Comparison of ENCODE assay signal across 9 mouse cellular contexts in genomic region chr17:50331171-50332011, GRCm38 (mm10). TPM values are rescaled to one million over a fixed set of nuclear protein-coding genes. Genes with fewer than 3 reads are reported as not detected.
DNase-seq lines count a peak whose midpoint lies in the region; ATAC-seq and TF ChIP-seq lines count a peak whose summit lies in the region.
"Had no signal": no experiment of that assay in that cellular context is flagged by ENCODE, and none has a peak within 500 bp of the region (broad histone marks: within the 10 kb centered on the region; RNA-seq: fewer than 3 reads in every experiment).

No protein-coding gene starts in this region.

- no peaks in the 10 kb centered on the region for H3K27me3 ChIP-seq in heart, embryonic 13.5 days (replicated peaks)
- no peaks in the 10 kb centered on the region for H3K27me3 ChIP-seq in small intestine, adult 2 months (ENCODE audit: control insufficient read depth, insufficient read depth, low read length)
- H3K27me3 ChIP-seq in hindbrain, postnatal 0 days (ENCODE audit: insufficient read depth, low read length): no peaks in the 10 kb centered on the region
- H3K27me3 ChIP-seq: embryonic facial prominence, embryonic 15.5 days had no signal

- TF ChIP-seq CTCF in small intestine, adult 2 months (IDR thresholded peaks at IDR 0.05; ENCODE audit: extremely low read depth, insufficient read length, insufficient replicate concordance, low read depth, low read length): peak; percentile 24; the same call in 1 of the 2 replicates
- no peak for TF ChIP-seq CTCF in layer of hippocampus, adult 2 months (conservative IDR thresholded peaks at IDR 0.05)
- TF ChIP-seq CTCF in hindbrain, postnatal 0 days (IDR thresholded peaks at IDR 0.05; ENCODE audit: low read depth): no peak

- TF ChIP-seq POLR2A in small intestine, adult 2 months (IDR thresholded peaks at IDR 0.05; ENCODE audit: low read depth, low read length): no peak

- peak; percentile 19 for DNase-seq in embryo, embryonic 9.5 days (ENCODE audit: extremely low spot score)
- DNase-seq in embryo, embryonic 11 days: no peak
- peak; percentile 7 to 27 for DNase-seq in kidney, postnatal 36 days
- no peak for DNase-seq in layer of hippocampus, adult 2 months (ENCODE audit: low spot score in 2 of 2)
- DNase-seq in hindbrain, postnatal 0 days (ENCODE audit: low spot score): no peak
- no peak for DNase-seq in layer of hippocampus, adult 8-10 months (ENCODE audit: low spot score in 2 of 2)

- no peak overlapping the region for H3K9ac ChIP-seq in heart, embryonic 13.5 days
- no peak overlapping the region for H3K9ac ChIP-seq in hindbrain, postnatal 0 days (replicated peaks; ENCODE audit: low read length)
- H3K9ac ChIP-seq: embryonic facial prominence, embryonic 15.5 days had no signal

- no peak; the same call in 1 of the 2 replicates for ATAC-seq in heart, embryonic 13.5 days (ENCODE audit: extremely low read depth, insufficient number of reproducible peaks, low FRiP score, low TSS enrichment)
- ATAC-seq in hindbrain, postnatal 0 days: no peak

- H3K4me1 ChIP-seq in heart, embryonic 13.5 days: no peaks in the 10 kb centered on the region
- H3K4me1 ChIP-seq in small intestine, adult 2 months (ENCODE audit: control insufficient read depth, insufficient read depth, insufficient read length, low read length): peaks cover 21% of the 10 kb centered on the region; the same call in 1 of the 2 replicates
- no peaks in the 10 kb centered on the region for H3K4me1 ChIP-seq in hindbrain, postnatal 0 days (ENCODE audit: insufficient read depth, low read length)
- H3K4me1 ChIP-seq: embryonic facial prominence, embryonic 15.5 days had no signal

- H3K4me3 ChIP-seq in heart, embryonic 13.5 days: no peak overlapping the region
- peak overlapping the region; percentile 15 for H3K4me3 ChIP-seq in small intestine, adult 2 months (ENCODE audit: low read depth, low read length)
- H3K4me3 ChIP-seq in layer of hippocampus, adult 2 months: no peak overlapping the region
- no peak overlapping the region for H3K4me3 ChIP-seq in hindbrain, postnatal 0 days (ENCODE audit: low read length)
- H3K4me3 ChIP-seq: embryonic facial prominence, embryonic 15.5 days had no signal

- H3K4me2 ChIP-seq in heart, embryonic 13.5 days: peak overlapping the region; percentile 27
- H3K4me2 ChIP-seq in hindbrain, postnatal 0 days (ENCODE audit: low read depth, low read length): no peak overlapping the region
- H3K4me2 ChIP-seq: embryonic facial prominence, embryonic 15.5 days had no signal

- no peaks in the 10 kb centered on the region for H3K36me3 ChIP-seq in heart, embryonic 13.5 days
- H3K36me3 ChIP-seq in small intestine, adult 2 months (ENCODE audit: control insufficient read depth, insufficient read depth, low read length): no peaks in the 10 kb centered on the region
- H3K36me3 ChIP-seq in hindbrain, postnatal 0 days (ENCODE audit: insufficient read depth, low read length): no peaks in the 10 kb centered on the region
- H3K36me3 ChIP-seq: embryonic facial prominence, embryonic 15.5 days had no signal

- WGBS in heart, embryonic 13.5 days: 40% methylated on average over 8 of the region's 8 CpGs
- WGBS in small intestine, adult 2 months: 18% methylated on average over 8 of the region's 8 CpGs
- WGBS in hindbrain, postnatal 0 days: 90% methylated on average over 8 of the region's 8 CpGs

- H3K9me3 ChIP-seq in heart, embryonic 13.5 days: no peaks in the 10 kb centered on the region
- H3K9me3 ChIP-seq in hindbrain, postnatal 0 days (ENCODE audit: low read length): no peaks in the 10 kb centered on the region
- H3K9me3 ChIP-seq: embryonic facial prominence, embryonic 15.5 days had no signal

- H3K27ac ChIP-seq in heart, embryonic 13.5 days (replicated peaks): peak overlapping the region; percentile 59; the same call in 1 of the 2 replicates
- H3K27ac ChIP-seq in small intestine, adult 2 months (ENCODE audit: insufficient read depth, low read depth, low read length): peak overlapping the region; percentile 39
- H3K27ac ChIP-seq in layer of hippocampus, adult 2 months: no peak overlapping the region
- H3K27ac ChIP-seq in hindbrain, postnatal 0 days: no peak overlapping the region
- H3K27ac ChIP-seq: embryonic facial prominence, embryonic 15.5 days had no signal

RNA-seq across cellular contexts. Expression of gene Dazl, which starts 38.0 kb away (rescaled TPM):
- 0.17 and 0.23 TPM in 2 replicates for polyA plus RNA-seq in heart, embryonic 13.5 days (2015; fragmentation: Nextera tagmentation; extraction: Ambion mirVana)
- not detected in 2 replicates for polyA plus RNA-seq in small intestine, adult 2 months (2012; rRNA removed)
- 1 to 10 TPM; 4.6 to 5.9 TPM for total RNA-seq in layer of hippocampus, adult 2 months (2021)
- total RNA-seq in hindbrain, postnatal 0 days (2014; rRNA removed): 0.42 TPM in 1 of 2 replicates, not detected in the other
- polyA plus RNA-seq in hindbrain, postnatal 0 days (2015; fragmentation: Nextera tagmentation; extraction: Ambion mirVana): 0.48 and 1.9 TPM in 2 replicates
- 1 to 10 TPM; 2.1 to 3.2 (median 3.0) TPM for total RNA-seq in layer of hippocampus, adult 8-10 months (2022)

Comparison
In these comparisons a context has a peak if more than half of its experiments do, and no peak if none do; other contexts are left out.
1. DNase-seq: peak in embryo, embryonic 9.5 days (single experiment) and kidney, postnatal 36 days (2 of 2); none in embryo, embryonic 11 days (single experiment), layer of hippocampus, adult 2 months (0 of 2), hindbrain, postnatal 0 days (single experiment) and layer of hippocampus, adult 8-10 months (0 of 2).
2. H3K27ac ChIP-seq: peak in heart, embryonic 13.5 days (single experiment) and small intestine, adult 2 months (single experiment); none in layer of hippocampus, adult 2 months (single experiment) and hindbrain, postnatal 0 days (single experiment).